Mouse (Mus musculus) liver, embryonic 14.5 days (tissue): ENCODE data around the gene Slc35g2. TPM values are rescaled to one million over a fixed set of nuclear protein-coding genes. Genes with fewer than 3 reads are reported as not detected.

Source experiments
- ATAC-seq: fragments of 200-750 bp; cut with Nextera tagmentation; 2 replicates; pipeline ENCODE4 v1.8.0; 2017; ENCODE audit warnings: moderate number of reproducible peaks, mild to moderate bottlenecking, moderate library complexity; ENCODE audit not compliant: insufficient read depth
- DNase-seq, 3 experiments: peaks; one replicate each; pipeline ENCODE4 v3.0.0-alpha.2; 2012 to 2013; ENCODE audit warnings: low read depth in 3 of 3, low spot score in 3 of 3
- H3K27ac ChIP-seq: fragments of 300-500 bp; sonication (generic); 2 replicates; pipeline ENCODE4 v1.5.1; 2014; ENCODE audit warnings: moderate library complexity, mild to moderate bottlenecking, control low read depth, inconsistent platforms
- H3K27me3 ChIP-seq: fragments of 300-500 bp; sonication (generic); 2 replicates; pipeline ENCODE4 v1.6.1; 2014; ENCODE audit warnings: mild to moderate bottlenecking, low read length, moderate library complexity; ENCODE audit not compliant: control insufficient read depth, insufficient read depth
- H3K36me3 ChIP-seq: fragments of 300-500 bp; sonication (generic); replicated peaks from 2 replicates; pipeline ENCODE4 v1.6.1; 2014; ENCODE audit warnings: low read depth; ENCODE audit not compliant: control insufficient read depth, insufficient read depth
- H3K4me1 ChIP-seq, 2 experiments: fragments of 200-500 bp in 1 of 2; fragments of 300-500 bp in 1 of 2; sonication (generic) in 1 of 2; replicated peaks; 2 replicates each; pipeline ENCODE4 v1.6.1; 2012 to 2014; ENCODE audit warnings: antibody characterized with exemption in 1 of 2, inconsistent platforms in 1 of 2, low read length in 1 of 2; ENCODE audit not compliant: control insufficient read depth in 2 of 2, insufficient read depth in 2 of 2
- H3K4me2 ChIP-seq: fragments of 300-500 bp; sonication (generic); 2 replicates; pipeline ENCODE4 v1.6.1; 2014; ENCODE audit warnings: low read depth, mild to moderate bottlenecking, control low read depth, moderate library complexity
- H3K4me3 ChIP-seq, 2 experiments: fragments of 200-500 bp in 1 of 2; fragments of 300-500 bp in 1 of 2; sonication (generic) in 1 of 2; 2 replicates each; pipeline ENCODE4 v1.5.1; 2012 to 2014; ENCODE audit warnings: low read depth in 2 of 2, low read length in 2 of 2, mild to moderate bottlenecking in 2 of 2, control low read depth in 1 of 2, inconsistent platforms in 1 of 2, moderate library complexity in 1 of 2; ENCODE audit not compliant: insufficient read depth in 1 of 2
- H3K9ac ChIP-seq: fragments of 300-500 bp; sonication (generic); replicated peaks from 2 replicates; pipeline ENCODE4 v1.6.1; 2014; ENCODE audit warnings: mild to moderate bottlenecking, control low read depth, moderate library complexity
- H3K9me3 ChIP-seq: fragments of 300-500 bp; sonication (generic); 2 replicates; pipeline ENCODE4 v1.6.1; 2016; ENCODE audit warnings: low read length, mixed read lengths; ENCODE audit not compliant: control insufficient read depth
- CTCF ChIP-seq: IDR thresholded peaks from 2 replicates; pipeline ENCODE4 v1.5.1; 2016; ENCODE audit warnings: antibody characterized with exemption, low read depth, control low read depth
- EP300 ChIP-seq: IDR thresholded peaks from 2 replicates; pipeline ENCODE4 v1.6.1; 2016; ENCODE audit warnings: antibody characterized with exemption, low read depth
- WGBS: fragments of 180-500 bp; shearing (Covaris S2); extraction: QIAGEN DNeasy Blood & Tissue Kit; methylation state at CpG from one replicate; pipeline ENCODE4 v1.1.7; 2014; ENCODE audit not compliant: insufficient replicate concordance; 5-methylcytosine and 5-hydroxymethylcytosine counted together
- polyA plus RNA-seq, 2 experiments: library from polyadenylated mRNA; depleted of rRNA in 1 of 2; stranded (reverse) in 1 of 2; unstranded in 1 of 2; fragments of >200 nt; fragmentation: Nextera tagmentation in 1 of 2; extraction: Ambion mirVana in 1 of 2; gene quantifications; 2 replicates each; pipeline versions ENCODE4 v1.2.1 to v1.2.3; 2012 to 2014

Slc35g2 gene
- polyA plus RNA-seq, 2 experiments, result 0.42 to 1.4 TPM

DNA sequence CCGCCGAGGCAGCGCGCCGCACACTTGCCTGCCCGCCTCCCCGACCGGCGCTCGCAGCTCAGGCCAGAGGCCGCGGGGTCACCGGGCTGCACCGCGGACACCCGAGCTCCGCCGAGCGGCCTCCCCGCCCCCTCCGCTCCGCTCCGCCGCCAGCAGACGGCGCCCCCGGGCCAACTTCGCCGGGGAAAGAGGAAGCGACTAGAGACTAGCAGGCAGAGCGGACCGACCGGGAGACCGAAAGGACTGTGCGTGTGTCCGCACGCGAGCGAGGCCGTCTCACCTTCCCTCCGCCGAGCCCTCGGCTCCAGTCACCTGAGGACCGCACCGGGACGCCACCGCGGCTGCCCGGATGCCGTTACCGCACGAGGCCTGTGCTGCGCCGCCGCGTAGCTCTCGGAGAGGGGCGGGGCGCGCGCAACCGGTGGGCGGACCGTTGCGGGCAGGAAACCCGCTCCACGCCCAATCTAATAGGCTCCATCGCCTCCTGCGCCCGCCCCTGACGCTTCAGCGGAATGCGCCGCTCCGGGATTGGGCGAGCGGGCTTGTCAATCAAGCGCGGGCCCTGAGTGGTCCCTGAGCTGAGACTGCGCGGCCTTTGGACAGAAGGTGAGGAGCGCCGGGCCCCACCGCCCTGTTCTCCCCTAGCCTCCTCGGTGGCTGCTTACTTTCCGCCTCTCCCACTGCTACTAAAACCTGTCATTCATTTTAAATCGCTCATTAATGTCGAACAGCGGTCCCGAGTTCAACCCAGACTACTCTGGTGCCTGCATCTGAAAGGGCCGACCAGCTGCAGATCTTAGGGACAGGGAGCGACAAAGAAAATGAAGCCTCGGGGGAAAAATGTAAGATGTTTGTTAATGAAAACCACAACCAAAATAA is 24.9 kb downstream of the Slc35g2 start, which contains the start of gene Nck1:
TSS of gene Nck1 (minus strand) at position 420 of the 879 bp plus-strand sequence.
- Histone ChIP-seq H3K4me1 (peaks cover 8 to 14% of the 10 kb centered on the region in 2 experiments), H3K36me3 (no peaks in the 10 kb centered on the region), H3K4me2 (peak within 1 kb of the TSS; percentile 92), H3K4me3 (peak within 1 kb of the TSS; percentile 81 to 87), H3K27me3 (no peaks in the 10 kb centered on the region), H3K9ac (peak within 1 kb of the TSS; percentile 85), H3K27ac (peak within 1 kb of the TSS; percentile 34), H3K9me3 (peaks cover 5% of the 10 kb centered on the region)
- ATAC-seq (peak; percentile 95), DNase-seq (peak; percentile 95 to 96 (median 96))
- TF ChIP-seq CTCF, result peak; percentile 77
- TF ChIP-seq EP300, result no peak
- WGBS, result under 1% methylated on average over 82 of the region's 93 CpGs

DNA sequence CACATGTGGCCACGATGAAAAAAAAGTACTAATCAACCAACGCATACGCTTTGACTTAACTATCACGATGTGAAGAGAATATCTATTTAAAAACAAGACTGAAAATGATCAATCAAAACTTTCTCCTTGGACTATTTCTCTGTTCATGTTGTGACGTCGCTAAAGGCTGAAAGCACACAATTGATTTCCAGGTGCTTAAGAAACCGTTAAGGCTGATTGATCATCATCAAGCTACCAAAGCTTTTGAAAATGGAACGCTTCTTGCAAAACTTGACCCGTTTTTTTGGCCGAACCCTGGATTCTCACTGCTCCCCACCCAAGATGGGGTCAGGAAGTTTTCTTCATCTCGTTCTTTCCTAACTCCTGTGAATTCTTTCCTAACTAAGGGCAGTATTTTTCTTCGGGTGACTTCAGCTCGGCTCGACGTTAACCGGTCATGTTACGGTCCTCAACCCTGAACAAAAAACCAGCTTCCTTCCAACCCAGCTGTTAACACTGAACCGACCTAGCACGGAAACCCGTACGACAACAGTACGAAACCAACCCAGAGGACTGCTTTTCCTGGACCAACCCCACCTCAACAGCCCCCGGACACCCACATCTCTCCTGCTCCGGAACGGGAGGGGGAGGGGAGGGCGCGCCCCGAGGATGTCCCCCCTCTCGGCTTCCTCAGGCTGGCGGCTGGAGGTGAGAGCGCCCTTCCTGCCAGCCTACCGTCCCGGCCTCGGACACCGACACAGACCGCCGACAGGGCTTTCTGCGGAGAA is 25.8 kb downstream of the Slc35g2 start:
- peaks cover 12 to 14% of the 10 kb centered on the region in 2 experiments for H3K4me1 ChIP-seq
- TF ChIP-seq EP300 (no peak), CTCF (no peak)
- WGBS, result 1% methylated on average over 38 of the region's 38 CpGs
- DNase-seq, result peak in 1 of 3 experiments; percentile 11
- ATAC-seq, result no peak
- H3K36me3 ChIP-seq, result no peaks in the 10 kb centered on the region
- H3K27me3 ChIP-seq, result no peaks in the 10 kb centered on the region
- peak overlapping the region; percentile 74 to 87 for H3K4me3 ChIP-seq
- peak overlapping the region; percentile 92 for H3K4me2 ChIP-seq
- peak overlapping the region; percentile 32; the same call in 1 of the 2 replicates for H3K27ac ChIP-seq
- H3K9me3 ChIP-seq, result peaks cover 5% of the 10 kb centered on the region
- H3K9ac ChIP-seq, result peak overlapping the region; percentile 85

DNA sequence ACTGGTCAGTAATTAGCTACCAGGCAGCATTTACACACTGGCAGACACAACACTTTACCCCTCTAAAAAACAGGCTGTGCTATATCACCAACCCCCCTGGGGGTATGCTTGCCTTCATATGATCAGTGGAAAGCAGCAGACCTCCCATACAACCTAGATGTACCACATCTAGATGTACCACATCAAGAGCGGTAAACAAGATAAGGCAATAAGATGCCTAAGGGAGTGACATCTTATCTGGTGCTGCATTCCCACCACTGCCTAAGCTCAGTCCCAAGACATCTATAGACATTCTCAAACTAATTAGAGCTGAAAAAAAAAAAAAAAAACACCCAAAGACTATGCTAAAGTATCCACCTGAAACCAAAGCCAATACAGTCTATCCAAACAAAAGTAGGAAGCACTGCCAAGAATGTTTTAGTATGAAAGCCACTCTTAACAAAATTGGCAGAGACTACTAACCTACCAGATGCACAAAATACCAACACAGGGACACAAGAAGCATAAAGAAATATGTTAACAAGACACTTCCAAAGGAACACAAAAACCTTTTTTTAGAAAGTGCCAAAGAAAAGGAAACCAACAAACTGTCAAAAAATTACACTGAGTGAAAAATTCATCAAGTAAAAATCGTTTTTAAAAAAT is 35.1 kb downstream of the Slc35g2 start:
- Histone ChIP-seq H3K4me2 (no peak overlapping the region), H3K36me3 (no peaks in the 10 kb centered on the region), H3K4me1 (peaks cover 12 to 14% of the 10 kb centered on the region in 2 experiments), H3K9me3 (no peaks in the 10 kb centered on the region), H3K27ac (no peak overlapping the region), H3K9ac (no peak overlapping the region), H3K27me3 (no peaks in the 10 kb centered on the region), H3K4me3 (no peak overlapping the region)
- 38% methylated on average over 2 of the region's 2 CpGs for WGBS
- TF ChIP-seq EP300 (no peak), CTCF (no peak)
- ATAC-seq (peak; percentile 52; the same call in 1 of the 2 replicates), DNase-seq (no peak)

DNA sequence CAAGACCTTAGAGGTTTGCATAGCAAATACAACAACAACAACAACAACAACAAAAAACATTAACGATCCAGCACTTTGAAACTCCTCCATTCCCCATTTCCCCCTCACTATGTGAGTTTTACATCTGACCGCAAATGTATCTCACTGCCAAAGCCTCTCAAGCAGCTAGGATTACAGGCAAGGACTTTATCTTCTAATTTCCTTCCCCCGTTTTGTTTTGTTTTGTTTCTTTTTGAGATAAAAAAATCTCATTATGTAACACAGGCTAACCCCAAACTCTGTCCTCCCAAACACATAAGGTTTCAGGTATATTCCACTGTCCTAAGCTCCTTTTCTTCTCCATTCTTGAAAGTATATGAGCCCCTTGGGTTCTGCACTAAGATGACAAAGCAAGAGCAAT is 36.2 kb downstream of the Slc35g2 start:
- Histone ChIP-seq H3K4me2 (no peak overlapping the region), H3K36me3 (no peaks in the 10 kb centered on the region), H3K4me3 (no peak overlapping the region), H3K27me3 (no peaks in the 10 kb centered on the region), H3K27ac (no peak overlapping the region), H3K9ac (no peak overlapping the region), H3K4me1 (peaks cover 12 to 16% of the 10 kb centered on the region in 2 experiments), H3K9me3 (no peaks in the 10 kb centered on the region)
- ATAC-seq (no peak), DNase-seq (no peak)
- WGBS, result 55% methylated on average over 3 of the region's 3 CpGs
- no peak for TF ChIP-seq EP300
- no peak for TF ChIP-seq CTCF
